Mouse (Mus musculus) MEL (cell line): ENCODE data around the gene Il4i1.
A peak's percentile ranks its signal among the peaks of the same experiment; 100 is the strongest.

ENCODE experiments used
- CTCF ChIP-seq, 3 experiments: IDR thresholded peaks in 2 of 3; conservative IDR thresholded peaks in 1 of 3; 2 replicates each; pipeline ENCODE4 v1.5.1; 2011 to 2012; ENCODE audit warnings: low read length in 3 of 3, low read depth in 2 of 3, mild to moderate bottlenecking in 2 of 3, improper control_type of control experiment in 1 of 3, inconsistent platforms in 1 of 3, mixed read lengths in 1 of 3, moderate library complexity in 1 of 3; ENCODE audit not compliant: control insufficient read depth in 1 of 3, insufficient read depth in 1 of 3, poor library complexity in 1 of 3, severe bottlenecking in 1 of 3
- E2F4 ChIP-seq: IDR thresholded peaks from 2 replicates; pipeline ENCODE4 v1.6.1; 2011; ENCODE audit warnings: low read depth, low read length, improper control_type of control experiment, borderline replicate concordance
- EP300 ChIP-seq, 2 experiments: IDR thresholded peaks; 2 replicates each; pipeline ENCODE4 v1.6.1; 2011; ENCODE audit warnings: improper control_type of control experiment in 2 of 2, low read length in 2 of 2, low read depth in 1 of 2, mild to moderate bottlenecking in 1 of 2
- ETS1 ChIP-seq: IDR thresholded peaks from 2 replicates; pipeline ENCODE4 v1.6.1; 2012; ENCODE audit warnings: low read depth, mild to moderate bottlenecking, inconsistent platforms, low read length, improper control_type of control experiment, moderate library complexity
- GATA1 ChIP-seq: IDR thresholded peaks from 2 replicates; pipeline ENCODE4 v1.6.1; 2011; ENCODE audit warnings: low read depth, low read length, improper control_type of control experiment
- JUND ChIP-seq: IDR thresholded peaks from 2 replicates; pipeline ENCODE4 v1.6.1; 2011; ENCODE audit warnings: low read depth, mild to moderate bottlenecking, improper control_type of control experiment, low read length
- POLR2A ChIP-seq, 2 experiments: IDR thresholded peaks; 2 replicates each; pipeline ENCODE4 v1.6.1; 2011 to 2012; ENCODE audit warnings: low read length in 2 of 2, mild to moderate bottlenecking in 2 of 2, control low read depth in 1 of 2, improper control_type of control experiment in 1 of 2, low read depth in 1 of 2, moderate library complexity in 1 of 2; ENCODE audit not compliant: control insufficient read depth in 1 of 2, insufficient read depth in 1 of 2, poor library complexity in 1 of 2
- SMC3 ChIP-seq: IDR thresholded peaks from 2 replicates; pipeline ENCODE4 v1.6.1; 2011; ENCODE audit warnings: low read depth, low read length, improper control_type of control experiment
- TAL1 ChIP-seq: IDR thresholded peaks from 2 replicates; pipeline ENCODE4 v1.6.1; 2012; ENCODE audit warnings: mild to moderate bottlenecking, inconsistent platforms, low read length, moderate library complexity, mixed read lengths
- TCF12 ChIP-seq: IDR thresholded peaks from 2 replicates; pipeline ENCODE4 v1.6.1; 2014; ENCODE audit warnings: low read depth, mild to moderate bottlenecking, inconsistent platforms, low read length, improper control_type of control experiment, moderate library complexity
- ZMIZ1 ChIP-seq: IDR thresholded peaks from 2 replicates; pipeline ENCODE4 v1.6.1; 2012; ENCODE audit warnings: low read depth, mild to moderate bottlenecking, inconsistent platforms, low read length, improper control_type of control experiment, moderate library complexity

DNA sequence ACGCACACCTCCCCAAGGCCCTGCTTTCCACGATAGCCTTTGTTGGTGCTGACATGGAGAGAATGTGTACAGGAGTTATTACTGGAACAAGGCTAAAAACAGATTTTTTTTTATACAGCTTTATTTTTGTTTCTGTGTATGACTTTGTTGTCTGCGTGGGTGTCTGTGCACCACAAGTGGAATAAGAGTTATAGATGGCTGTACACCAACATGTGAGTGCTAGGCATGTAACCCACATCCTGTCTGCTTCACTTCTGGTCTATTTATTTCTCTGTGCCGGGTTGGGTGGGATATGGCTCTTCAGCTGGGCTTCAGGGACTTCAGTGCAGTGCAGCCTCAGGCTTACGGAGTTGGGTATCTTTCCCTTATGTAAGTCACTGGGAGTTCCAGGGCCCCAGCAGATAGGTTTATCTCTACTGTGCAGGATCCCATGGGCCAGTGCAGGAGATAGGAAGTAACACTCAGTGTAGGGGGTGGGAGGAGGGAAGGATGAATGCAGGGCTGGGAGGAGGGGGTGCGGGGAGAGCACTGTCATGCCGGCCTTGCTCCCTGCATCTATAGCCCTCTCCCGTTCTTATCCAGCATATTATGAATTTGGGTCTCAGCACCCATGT, 43.5 kb upstream of the Il4i1 start:
- TF ChIP-seq ZMIZ1 (no peak), CTCF (IDR thresholded peaks at IDR 0.05 in 2 of 3, conservative IDR thresholded peaks at IDR 0.05 in 1 of 3; ENCODE audit: control insufficient read depth in 1 of 3, insufficient read depth in 1 of 3, low read depth in 2 of 3, low read length in 3 of 3, poor library complexity in 1 of 3, severe bottlenecking in 1 of 3) (no peak), TCF12 (peak; percentile 77), E2F4 (no peak), POLR2A (IDR thresholded peaks at IDR 0.05; ENCODE audit: control insufficient read depth in 1 of 2, insufficient read depth in 1 of 2, low read depth in 1 of 2, low read length in 2 of 2, poor library complexity in 1 of 2) (no peak), SMC3 (no peak), JUND (no peak), ETS1 (no peak), GATA1 (peak; percentile 44; the same call in 1 of the 2 replicates), EP300 (IDR thresholded peaks at IDR 0.05; ENCODE audit: low read depth in 1 of 2, low read length in 2 of 2) (peak; percentile 29 to 68; a peak in 3 of 4 replicates), TAL1 (peak; percentile 72)
